Mouse (Mus musculus): Measurements from ENCODE around the gene Ap1g2. TPM values are rescaled to one million over a fixed set of nuclear protein-coding genes. Genes with fewer than 3 reads are reported as not detected.

The Ap1g2 gene
- total RNA-seq, 2 experiments from 2014 or later, result 10.3 to 11.3 TPM

DNA sequence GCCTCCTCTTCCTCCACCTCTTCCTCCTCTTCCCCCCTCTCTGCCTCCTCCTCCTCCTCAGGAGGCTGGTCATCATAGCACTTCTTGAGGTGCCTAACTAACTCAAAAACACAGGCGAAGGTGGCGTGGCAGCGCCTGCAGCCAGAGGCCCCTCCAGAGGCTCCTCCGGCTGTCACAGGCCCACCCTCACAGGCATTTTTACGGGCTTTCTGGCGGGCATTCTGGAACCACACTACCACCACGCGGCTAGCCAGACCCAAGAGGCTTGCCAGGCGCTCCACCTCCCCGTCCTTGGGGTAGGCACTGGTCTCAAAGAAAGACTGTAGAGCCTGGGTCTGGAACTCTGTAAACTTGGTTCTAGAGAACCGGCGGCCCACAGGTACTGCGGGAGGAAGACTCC, 41.0 kb downstream of the Ap1g2 start:
- no peak for DNase-seq (ENCODE audit: low spot score in 2 of 2)
- intact Hi-C loops (cut with DNase I), result no loop called here

GRCm38 (mm10) chr14:55064481-55065370, 41.7 kb downstream of the Ap1g2 start:
- intact Hi-C loops (cut with DNase I), result no loop called here
- no peak for DNase-seq (ENCODE audit: low spot score in 2 of 2)

GRCm38 (mm10) chr14:55063581-55064381, 42.6 kb downstream of the Ap1g2 start:
- intact Hi-C loops (cut with DNase I), result no loop called here
- DNase-seq (ENCODE audit: low spot score in 2 of 2), result no peak

DNA sequence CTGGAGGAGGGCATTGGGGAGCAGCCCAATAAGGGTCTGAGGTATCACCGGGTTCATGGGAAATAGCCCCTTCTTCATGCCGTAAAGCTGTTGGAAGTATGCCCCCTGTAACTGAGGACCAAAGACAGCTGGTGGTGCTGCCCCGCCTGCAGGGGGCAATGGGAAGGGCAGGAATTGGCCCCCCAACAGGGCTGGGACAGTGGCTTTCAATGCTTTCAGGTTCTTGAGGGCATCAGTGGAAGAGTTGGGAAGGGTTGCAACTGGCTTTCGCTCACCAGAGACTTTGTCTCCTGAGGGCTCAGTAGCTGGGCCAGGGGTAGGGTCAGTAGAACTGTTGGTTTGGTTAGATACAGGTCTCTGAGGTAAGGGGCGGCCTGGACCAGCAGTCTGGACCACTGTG, 43.3 kb downstream of the Ap1g2 start:
- no peak for DNase-seq (ENCODE audit: low spot score in 2 of 2)
- intact Hi-C loops (cut with DNase I), result no loop called here

DNA sequence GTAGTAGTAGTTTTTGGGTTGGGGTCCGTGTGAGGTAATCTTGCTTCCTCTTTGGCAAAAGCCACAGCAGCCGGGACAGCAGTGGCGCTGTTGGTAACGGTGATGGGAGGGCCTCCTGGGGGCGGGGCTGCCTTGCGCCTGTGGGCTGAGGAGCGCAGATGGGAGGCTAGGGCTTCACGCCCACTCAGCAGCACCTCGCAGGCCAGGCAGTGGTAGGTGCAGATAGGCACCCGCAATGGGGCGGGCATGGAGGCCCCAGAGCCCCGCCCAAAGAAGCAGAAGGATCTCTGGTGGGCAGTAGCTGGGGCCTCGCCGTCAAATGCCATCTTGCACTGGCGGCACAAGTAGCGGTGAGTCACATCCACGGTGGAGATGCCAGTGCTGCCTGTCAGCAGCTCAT, 43.8 kb downstream of the Ap1g2 start:
- DNase-seq (ENCODE audit: low spot score in 2 of 2), result peak; percentile 55 to 80
- intact Hi-C loops (cut with DNase I), result no loop called here

GRCm38 (mm10) chr14:55061845-55062244, 44.5 kb downstream of the Ap1g2 start:
- intact Hi-C loops (cut with DNase I), result no loop called here
- DNase-seq (ENCODE audit: low spot score in 2 of 2), result no peak

- intact Hi-C loops (cut with DNase I), result no loop called here
- DNase-seq (ENCODE audit: low spot score in 2 of 2), result no peak
Measured at GRCm38 (mm10) chr14:55059931-55060330, 46.5 kb downstream of the Ap1g2 start.

DNA sequence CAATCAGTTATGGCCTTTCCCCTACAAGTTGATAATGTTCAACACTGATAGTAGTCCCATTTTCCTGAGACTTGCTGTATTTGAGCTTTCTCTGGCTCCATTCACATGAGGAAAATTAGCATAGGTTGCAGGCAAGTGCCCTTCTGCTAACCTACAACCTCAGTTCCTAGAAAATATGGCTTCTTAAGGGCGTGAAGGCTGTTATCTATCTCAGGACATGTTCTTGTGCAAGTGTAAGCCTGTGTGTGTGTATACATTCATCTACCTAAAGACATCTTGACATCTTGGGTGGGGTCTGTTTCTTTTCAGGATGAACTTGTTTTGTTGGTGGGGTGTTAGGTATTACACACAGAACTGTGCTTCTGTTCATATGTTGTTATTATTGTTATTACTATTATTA, 47.4 kb downstream of the Ap1g2 start:
- DNase-seq (ENCODE audit: low spot score in 2 of 2), result no peak
- intact Hi-C loops (cut with DNase I), result no loop called here

DNA sequence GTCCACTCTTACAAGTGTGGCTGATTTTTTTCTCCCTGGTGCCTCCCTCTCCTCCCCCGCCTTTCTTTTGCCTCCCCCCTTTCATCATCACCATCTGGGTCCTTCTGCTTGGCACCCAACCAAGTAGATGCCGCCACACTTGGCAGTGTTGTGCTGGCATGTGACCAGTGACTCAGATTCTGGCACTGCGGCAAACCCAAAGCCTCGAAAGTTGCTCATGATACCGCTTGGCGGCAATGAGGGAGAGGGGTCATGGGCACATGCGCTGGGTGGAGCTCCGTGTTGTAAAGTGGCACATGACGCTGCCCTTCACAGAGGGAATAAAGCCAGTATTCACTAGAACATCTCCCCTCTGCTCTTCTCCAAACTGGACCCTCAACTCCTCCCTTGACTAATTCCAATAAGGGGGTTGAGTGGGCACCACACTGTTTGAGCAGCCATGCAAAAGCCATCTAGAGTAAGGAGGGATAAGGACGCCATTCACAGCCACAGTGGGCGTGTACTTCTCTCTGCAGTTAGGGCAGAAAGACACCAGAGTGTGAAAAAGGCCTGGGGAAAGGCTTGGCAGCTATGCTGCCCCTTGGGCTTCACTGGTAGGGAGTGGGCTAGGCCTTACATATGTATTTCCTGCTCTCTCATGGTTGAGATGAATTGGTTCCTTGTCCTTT, 51.1 kb downstream of the Ap1g2 start:
- intact Hi-C loops (cut with DNase I), result loop anchor here (2.0 kb wide), 1 partner anchor 38 kb away; the partner anchor contains the start of gene Zfhx2
- DNase-seq (ENCODE audit: low spot score in 2 of 2), result peak; percentile 89 to 93

DNA sequence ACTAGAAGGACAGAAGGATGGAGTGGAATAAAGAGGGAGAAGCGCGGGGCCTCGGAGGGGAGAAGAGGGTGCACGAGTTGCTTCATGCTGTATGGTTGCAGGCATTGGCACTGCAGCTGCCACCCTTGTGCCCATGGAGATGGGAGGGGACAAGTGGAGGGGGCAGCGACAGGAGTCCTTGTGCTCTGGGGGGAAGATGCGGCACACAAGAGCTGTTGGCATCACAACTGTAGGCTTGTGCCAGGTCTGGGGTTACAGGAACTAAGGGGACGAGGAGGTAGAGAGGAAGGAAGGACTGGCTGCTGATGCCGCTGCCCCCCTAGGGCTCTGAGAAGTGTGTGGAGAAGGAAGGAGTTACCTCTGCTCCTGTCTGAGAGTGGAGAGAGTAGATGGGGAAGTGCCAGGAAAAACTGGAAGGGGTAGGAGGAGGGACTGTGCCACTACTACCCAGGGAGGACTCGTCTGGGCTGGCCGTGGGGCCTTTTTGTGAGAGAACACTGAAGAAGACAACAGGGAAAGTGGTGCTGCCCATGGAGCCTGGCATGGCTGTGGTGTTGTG, 52.1 kb downstream of the Ap1g2 start:
- DNase-seq (ENCODE audit: low spot score in 2 of 2), result peak in 1 of 2 experiments; percentile 72
- intact Hi-C loops (cut with DNase I), result loop anchor here (2.0 kb wide), 1 partner anchor 39 kb away; the partner anchor contains the start of gene Zfhx2

GRCm38 (mm10) chr14:55053708-55054190, 52.6 kb downstream of the Ap1g2 start:
- intact Hi-C loops (cut with DNase I), result loop anchor here (2.0 kb wide), 1 partner anchor 39 kb away; the partner anchor contains the start of gene Zfhx2

DNA sequence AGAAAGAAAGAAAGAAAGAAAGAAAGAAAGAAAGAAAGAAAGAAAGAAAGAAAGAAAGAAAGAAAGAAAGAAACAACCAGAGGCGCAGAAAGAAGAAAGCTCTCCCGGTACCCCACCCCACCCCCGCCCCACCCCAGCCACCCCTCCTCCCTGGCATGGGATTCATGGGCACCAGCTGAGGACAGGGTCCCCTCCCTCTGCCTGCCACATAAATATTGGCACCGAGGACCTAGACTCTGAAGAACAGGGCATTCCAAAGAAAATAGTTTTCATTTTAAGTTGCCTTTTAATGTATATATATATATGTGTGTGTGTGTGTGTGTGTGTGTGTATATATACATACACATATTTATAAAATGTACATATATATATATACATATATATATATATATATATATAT, 53.3 kb downstream of the Ap1g2 start:
- no peak for DNase-seq (ENCODE audit: low spot score in 2 of 2)
- intact Hi-C loops (cut with DNase I), result no loop called here

More at GRCm38 (mm10) chr14:55053708-55054190, 52.6 kb downstream of the Ap1g2 start:
- DNase-seq (ENCODE audit: low spot score in 2 of 2), result peak; percentile 73 to 91

DNA sequence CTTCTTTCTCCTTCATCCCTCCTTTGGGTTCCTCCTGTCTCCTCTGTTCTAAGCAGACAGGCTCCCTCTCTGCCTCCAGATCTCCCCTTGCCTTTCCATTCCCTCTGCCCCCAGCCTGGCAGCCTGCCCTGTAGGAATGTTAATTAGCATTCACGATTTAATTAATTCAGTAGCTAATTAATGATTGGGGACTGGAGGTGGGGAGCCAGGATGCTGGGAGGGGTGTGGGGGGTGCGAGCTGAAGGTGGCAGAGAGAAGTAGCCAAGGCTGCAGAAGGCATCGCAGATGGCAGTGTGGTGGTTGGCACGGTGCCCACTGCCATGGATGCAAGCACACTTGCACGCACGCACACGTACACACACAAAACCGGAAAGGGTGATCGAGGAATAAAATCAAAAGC, 53.9 kb downstream of the Ap1g2 start:
- intact Hi-C loops (cut with DNase I), result no loop called here

More for the DNA sequence above, 53.9 kb downstream of the Ap1g2 start:
- DNase-seq (ENCODE audit: low spot score in 2 of 2), result peak; percentile 80 to 83

Other genes with a start within 250 kb of the Ap1g2 start
- gene Homez, start 235.6 kb downstream of the Ap1g2 start, total RNA-seq (2021), result 10 to 100 TPM; 17.7 to 23.0 TPM
- 10 to 100 TPM; 13.5 to 16.4 TPM for gene Ppp1r3e, start 229.0 kb downstream of the Ap1g2 start, total RNA-seq (2021)
- 100 to 1,000 TPM; 135 to 136 TPM for gene Bcl2l2, start 223.2 kb downstream of the Ap1g2 start, total RNA-seq (2021)
- 10 to 100 TPM in 1 of 2 experiments, 1 to 10 TPM in 1; 3.2 to 16.8 TPM for gene Gm20521, start 223.2 kb downstream of the Ap1g2 start, total RNA-seq (2021)
- 100 to 1,000 TPM; 204 to 231 TPM for gene Pabpn1, start 214.1 kb downstream of the Ap1g2 start, total RNA-seq (2021)
- gene Slc22a17, start 193.5 kb downstream of the Ap1g2 start, total RNA-seq (2021), result 100 to 1,000 TPM; 628 to 630 TPM
- 1 to 10 TPM; 7.4 to 8.1 TPM for gene Efs, start 180.5 kb downstream of the Ap1g2 start, total RNA-seq (2021)
- gene Il25, start 173.9 kb downstream of the Ap1g2 start, total RNA-seq (2021), result not detected
- 10 to 100 TPM; 48.1 to 63.0 TPM for gene Cmtm5, start 170.3 kb downstream of the Ap1g2 start, total RNA-seq (2021)
- 1 to 10 TPM; 5.4 to 8.7 TPM for gene Myh6, start 139.7 kb downstream of the Ap1g2 start, total RNA-seq (2021)
- not detected for gene Gm17428, start 129.7 kb downstream of the Ap1g2 start, total RNA-seq (2021)
- gene Myh7, start 112.0 kb downstream of the Ap1g2 start, total RNA-seq (2021), result 10 to 100 TPM; 18.0 to 19.6 TPM
- gene Ngdn, start 91.1 kb downstream of the Ap1g2 start, total RNA-seq (2021), result 10 to 100 TPM; 23.0 to 26.4 TPM
- gene Zfhx2, start 14.3 kb downstream of the Ap1g2 start, total RNA-seq (2021), result 10 to 100 TPM; 37.5 to 47.1 TPM
- gene Thtpa, start 11.8 kb downstream of the Ap1g2 start, total RNA-seq (2021), result 10 to 100 TPM; 23.8 to 25.0 TPM
- gene Jph4, start 10.3 kb upstream of the Ap1g2 start, total RNA-seq (2021), result 100 to 1,000 TPM; 317 to 338 TPM
- not detected for gene Dhrs2, start 115.4 kb upstream of the Ap1g2 start, total RNA-seq (2021)